Mouse (Mus musculus) monocyte, adult 5-6 weeks (primary cell): Measurements from ENCODE around the gene Cox7a1. TPM values are rescaled to one million over a fixed set of nuclear protein-coding genes. Genes with fewer than 3 reads are reported as not detected.
A peak's percentile ranks its signal among the peaks of the same experiment; 100 is the strongest.
"Not testable (repeated sequence)": the region's sequence is repeated elsewhere in the genome, so short reads cannot be mapped to it uniquely, and the experiment has no call there.

Experiments
- ATAC-seq: fragments of 153-309, 156-312 bp; replicated peaks from 2 replicates; pipeline ENCODE4 v1.8.0; 2017; ENCODE audit warnings: mild to moderate bottlenecking; ENCODE audit not compliant: low TSS enrichment, insufficient number of reproducible peaks, severe bottlenecking, poor library complexity, low FRiP score
- total RNA-seq: library from RNA; stranded (forward); fragments of 200-1000, 200-491, 200-594 nt; gene quantifications from 3 replicates; pipeline ENCODE4 v1.2.3, GENCODE M21; 2017

Gene Cox7a1
- total RNA-seq, 1 experiment from 2014 or later: not detected

GRCm38 (mm10) chr7:30188344-30189115, 4.6 kb downstream of the Cox7a1 start:
- ATAC-seq: no peak

DNA sequence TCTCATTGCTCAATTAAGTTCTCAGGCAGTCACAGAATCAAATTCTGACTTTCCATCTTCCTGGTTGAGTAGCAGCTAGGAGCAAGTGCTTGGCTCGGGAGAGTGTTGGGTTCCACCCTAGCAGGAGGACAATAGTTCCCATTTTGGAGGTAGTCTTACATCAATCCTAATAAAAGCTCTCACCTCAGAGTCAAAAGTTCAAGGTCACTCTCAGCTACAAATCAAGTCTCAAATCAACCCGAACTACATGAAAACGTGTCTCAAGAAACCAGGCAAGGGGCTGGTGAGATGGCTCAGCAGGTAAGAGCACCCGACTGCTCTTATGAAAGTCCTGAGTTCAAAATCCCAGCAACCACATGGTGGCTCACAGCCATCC, 5.2 kb downstream of the Cox7a1 start:
- ATAC-seq: no peak

GRCm38 (mm10) chr7:30192088-30192487, 8.1 kb downstream of the Cox7a1 start:
- no peak for ATAC-seq

- no peak for ATAC-seq
These were observed 9.1 kb downstream of the Cox7a1 start for GRCm38 (mm10) chr7:30193013-30193412.

DNA sequence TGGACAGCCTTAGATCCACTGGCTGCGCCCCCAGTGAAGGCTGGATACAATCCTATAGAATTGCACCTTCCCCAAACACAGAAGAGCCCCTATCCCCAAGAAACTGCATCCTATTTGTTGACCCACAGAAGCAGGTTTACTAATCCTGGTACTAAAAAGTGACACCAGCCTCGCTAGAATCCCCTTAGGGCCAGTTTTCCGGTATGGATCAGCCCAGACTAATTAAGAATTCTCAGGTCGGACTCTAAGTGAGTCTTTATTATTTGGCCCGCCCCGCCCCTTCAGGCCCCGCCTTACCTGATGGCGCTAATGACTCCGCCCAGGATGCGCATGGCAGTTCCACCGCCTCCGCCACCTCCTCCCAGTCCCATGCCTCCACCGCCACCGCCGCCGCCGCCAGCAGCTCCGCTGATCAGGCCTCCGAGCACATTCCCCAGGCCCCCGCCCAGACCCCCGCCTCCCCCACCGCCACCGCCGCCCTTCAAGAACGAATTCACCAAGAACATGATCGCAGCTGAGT, 9.7 kb downstream of the Cox7a1 start:
- ATAC-seq: peak; percentile 67

- no peak for ATAC-seq
These were observed 10.3 kb downstream of the Cox7a1 start for GRCm38 (mm10) chr7:30194101-30194831.

DNA sequence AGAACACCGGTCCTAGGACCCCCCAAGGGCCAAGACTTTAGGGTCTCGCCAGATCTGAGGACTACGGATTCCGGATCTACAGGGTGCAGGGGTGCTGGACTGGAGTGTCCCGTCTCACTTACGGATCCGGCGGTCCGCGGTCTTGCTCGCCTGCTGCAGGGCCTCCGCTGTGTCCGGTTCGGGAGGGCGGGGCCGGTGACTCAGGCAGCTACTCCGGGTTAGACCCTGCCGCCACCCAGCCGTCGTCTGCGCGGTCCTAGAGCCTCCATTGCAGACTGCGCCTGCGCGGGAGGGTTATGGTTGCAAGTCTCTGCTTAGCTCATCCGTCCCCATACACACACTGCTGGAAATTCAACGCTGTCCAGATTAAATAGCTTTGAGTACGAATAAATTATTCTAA, 10.9 kb downstream of the Cox7a1 start:
- ATAC-seq: peak; percentile 90

DNA sequence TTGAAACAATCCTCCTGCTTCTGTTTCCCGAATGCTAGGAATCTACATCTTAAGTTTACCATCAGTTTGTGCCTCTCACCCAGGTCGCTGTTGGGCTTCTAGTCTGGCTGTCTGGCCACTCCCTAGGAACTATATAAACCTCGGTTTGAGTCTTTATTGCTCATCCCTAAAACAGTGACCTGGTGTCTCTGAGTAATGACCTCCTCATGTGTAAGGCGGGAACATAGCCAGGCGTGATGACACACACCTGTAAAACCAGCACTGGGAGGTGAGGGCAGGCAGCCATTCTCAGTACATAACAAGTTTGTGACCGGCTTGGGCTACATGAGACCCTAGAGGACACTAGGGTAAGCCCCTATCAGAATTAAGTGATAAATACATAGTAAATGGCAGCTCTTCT, 11.5 kb downstream of the Cox7a1 start:
- ATAC-seq: no peak

DNA sequence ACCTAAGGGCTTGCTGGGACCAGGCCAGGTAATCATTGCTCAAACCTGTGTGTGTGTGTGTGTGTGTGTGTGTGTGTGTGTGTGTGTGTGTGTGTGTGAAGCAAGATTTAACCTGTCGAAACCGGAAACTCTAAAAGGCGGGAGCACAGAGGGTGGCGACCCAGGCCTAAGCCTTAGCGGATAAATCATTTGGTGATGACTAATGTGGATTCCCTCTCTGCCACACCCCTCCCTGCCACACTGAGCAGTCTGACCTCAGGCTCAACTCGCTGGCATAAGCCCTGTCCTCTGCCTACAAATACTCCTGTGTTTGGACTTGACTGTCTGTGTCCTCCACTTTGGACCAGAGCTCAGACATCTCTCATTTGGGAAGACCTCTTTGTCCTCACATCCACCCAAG, 12.2 kb downstream of the Cox7a1 start:
- ATAC-seq: no peak

GRCm38 (mm10) chr7:30197592-30198129, 13.7 kb downstream of the Cox7a1 start:
- no peak for ATAC-seq

DNA sequence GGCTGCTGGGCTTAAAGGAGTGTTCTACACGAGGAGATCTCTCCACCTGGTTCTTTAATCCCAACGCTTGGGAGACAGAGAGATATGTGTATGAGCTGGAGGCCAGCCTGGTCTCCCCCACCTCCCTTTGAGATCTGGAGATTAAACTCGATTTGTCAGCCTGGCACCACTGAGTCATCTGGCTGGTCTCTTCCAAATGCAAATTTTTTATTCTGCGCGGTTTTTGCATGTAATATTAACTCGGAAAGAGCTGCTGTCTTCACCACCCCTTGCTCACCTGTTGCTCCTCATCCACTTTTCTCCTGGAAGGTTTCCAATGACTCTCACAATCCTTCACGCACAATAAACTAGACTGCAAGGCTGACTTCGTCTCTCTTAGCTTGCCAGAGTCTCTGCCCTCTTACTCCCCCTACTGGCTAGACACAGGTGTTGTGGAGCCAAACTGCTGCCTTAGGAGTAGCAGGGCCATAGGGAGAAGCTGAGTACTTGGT, 14.6 kb downstream of the Cox7a1 start, which contains the start of gene Capns1:
TSS of gene Capns1 (minus strand) at position 331 of the 491 bp plus-strand sequence.
- peak; percentile 73 for ATAC-seq

- no peak for ATAC-seq
These were observed 15.7 kb downstream of the Cox7a1 start for GRCm38 (mm10) chr7:30199498-30200139.

DNA sequence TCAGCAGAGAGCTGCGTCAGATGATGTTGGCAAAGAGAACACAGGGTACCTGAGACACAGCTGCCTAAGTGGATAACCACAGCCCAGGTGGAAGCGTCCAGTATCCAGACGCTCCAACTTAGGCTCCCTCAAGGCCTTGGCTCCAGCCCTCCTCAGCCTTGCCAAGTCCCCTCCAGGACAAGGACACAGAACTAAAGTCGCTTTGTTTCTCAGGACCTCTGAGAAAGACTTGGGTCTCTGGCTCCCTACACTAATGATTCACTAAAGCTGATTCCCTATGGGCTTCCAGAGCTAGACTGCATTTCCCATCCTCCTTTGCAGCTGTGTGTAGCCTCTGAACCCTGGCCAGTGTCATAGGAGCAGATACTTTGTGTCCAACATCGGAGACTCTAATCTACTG, 16.3 kb downstream of the Cox7a1 start:
- ATAC-seq: no peak

DNA sequence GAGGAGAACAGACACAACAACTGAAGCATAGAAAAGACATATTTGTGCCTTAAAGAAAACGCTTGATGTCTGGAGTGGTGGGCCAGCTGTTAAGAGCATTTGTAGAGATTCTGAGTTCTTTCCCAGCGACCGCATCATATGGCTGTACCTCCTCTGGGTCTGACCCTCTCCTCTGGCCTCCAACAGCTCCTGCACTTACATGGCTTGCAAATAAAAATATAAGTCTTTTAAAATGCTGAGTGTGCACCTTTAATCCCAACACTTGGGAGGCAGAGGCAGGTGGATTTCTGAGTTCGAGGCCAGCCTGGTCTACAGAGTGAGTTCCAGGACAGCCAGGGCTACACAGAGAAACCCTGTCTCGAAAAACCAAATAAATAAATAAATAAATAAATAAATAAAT, 16.7 kb downstream of the Cox7a1 start:
- not testable (repeated sequence) for ATAC-seq

DNA sequence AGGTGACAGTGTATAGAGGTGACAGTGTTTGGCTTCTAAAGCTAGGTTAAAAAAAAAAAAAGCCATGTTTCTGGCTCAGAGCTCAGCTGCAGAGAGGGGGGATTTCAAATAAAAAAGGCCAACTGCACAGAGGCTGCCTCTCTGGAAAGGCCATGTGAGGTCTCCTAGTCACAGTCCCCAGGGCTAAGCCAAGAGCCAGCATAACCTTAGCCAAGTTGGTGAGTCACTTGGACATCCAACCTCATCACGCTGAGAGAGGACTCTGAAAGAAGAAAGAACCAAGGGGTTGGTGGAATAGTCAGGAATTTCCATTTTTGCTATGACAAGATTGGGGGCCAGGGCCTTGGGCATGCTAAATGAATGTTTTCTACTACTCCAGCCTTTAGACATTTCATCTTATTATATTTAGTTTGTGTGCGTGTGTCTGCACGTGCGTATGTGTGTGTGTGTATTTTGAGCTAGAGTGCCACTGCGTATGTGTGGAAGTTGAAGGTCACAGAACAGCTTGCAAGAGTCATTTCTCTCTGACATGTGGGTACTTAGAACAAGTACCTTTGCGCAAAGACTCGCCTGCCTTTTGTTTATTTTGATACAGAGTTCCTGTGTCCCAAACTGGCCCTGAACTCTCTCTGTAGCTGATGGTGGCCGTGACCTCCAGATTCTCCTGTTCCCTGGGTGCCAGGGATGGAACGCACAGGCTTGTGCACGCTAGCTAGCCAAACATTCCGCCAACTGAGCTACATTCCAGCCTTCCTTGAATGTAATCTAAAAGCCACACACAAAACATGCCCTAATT, 19.1 kb downstream of the Cox7a1 start:
- ATAC-seq: no peak

DNA sequence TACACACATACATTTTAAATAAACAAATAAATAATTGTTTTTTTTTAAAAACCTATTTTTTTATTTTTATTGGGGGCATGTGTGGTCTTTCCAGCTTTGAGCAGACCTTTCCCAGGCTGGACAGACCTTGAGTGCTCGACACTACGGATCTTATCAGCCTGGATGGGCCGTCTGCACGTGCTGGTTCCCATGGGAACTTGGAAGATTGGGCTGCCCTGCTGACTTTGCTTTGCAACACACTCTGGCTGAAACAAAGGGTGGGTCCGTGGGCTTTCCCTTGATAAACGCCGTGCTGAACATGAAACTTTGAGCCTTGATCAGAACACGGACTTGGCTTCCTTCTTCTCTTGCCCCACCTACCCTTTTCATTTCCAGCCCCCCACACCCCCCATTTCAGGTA, 20.4 kb downstream of the Cox7a1 start:
- ATAC-seq: no peak

GRCm38 (mm10) chr7:30205383-30205782, 21.4 kb downstream of the Cox7a1 start:
- peak; percentile 93 for ATAC-seq

DNA sequence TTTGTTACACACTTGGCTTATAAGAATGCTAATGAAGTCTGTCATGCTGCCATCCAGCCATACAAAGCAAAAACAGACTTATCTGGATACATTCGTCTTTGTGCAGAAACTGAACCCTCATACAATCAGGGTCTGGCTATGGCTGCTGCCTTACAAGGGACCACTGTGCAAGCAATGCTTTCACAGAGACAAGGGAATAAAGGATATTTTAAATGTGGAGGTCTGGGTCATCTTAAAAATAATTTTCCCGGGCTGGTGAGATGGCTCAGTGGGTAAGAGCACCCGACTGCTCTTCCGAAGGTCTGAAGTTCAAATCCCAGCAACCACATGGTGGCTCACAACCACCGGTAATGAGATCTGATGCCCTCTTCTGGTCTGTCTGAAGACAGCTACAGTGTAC, 22.4 kb downstream of the Cox7a1 start:
- not testable (repeated sequence) for ATAC-seq
